Mouse (Mus musculus) midbrain, embryonic 15.5 days (tissue): Measurements from ENCODE around the gene Wscd2. TPM values are rescaled to one million over a fixed set of nuclear protein-coding genes. Genes with fewer than 3 reads are reported as not detected.

Source experiments
- ATAC-seq: fragments of 200-750 bp; cut with Nextera tagmentation; replicated peaks from 2 replicates; pipeline ENCODE4 v1.8.0; 2017; ENCODE audit warnings: moderate TSS enrichment
- H3K27ac ChIP-seq: fragments of 300-500 bp; sonication (generic); 2 replicates; pipeline ENCODE4 v1.5.1; 2015; ENCODE audit warnings: mild to moderate bottlenecking, inconsistent platforms
- H3K27me3 ChIP-seq: fragments of 300-500 bp; sonication (generic); replicated peaks from 2 replicates; pipeline ENCODE4 v1.6.1; 2015; ENCODE audit warnings: inconsistent platforms
- H3K36me3 ChIP-seq: fragments of 300-500 bp; sonication (generic); replicated peaks from 2 replicates; pipeline ENCODE4 v1.6.1; 2015; ENCODE audit warnings: inconsistent platforms
- H3K4me1 ChIP-seq: fragments of 300-500 bp; sonication (generic); 2 replicates; pipeline ENCODE4 v1.6.1; 2015; ENCODE audit warnings: inconsistent platforms
- H3K4me2 ChIP-seq: fragments of 300-500 bp; sonication (generic); 2 replicates; pipeline ENCODE4 v1.6.1; 2015; ENCODE audit warnings: inconsistent platforms, mild to moderate bottlenecking, moderate library complexity
- H3K4me3 ChIP-seq: fragments of 300-500 bp; sonication (generic); 2 replicates; pipeline ENCODE4 v1.5.1; 2015; ENCODE audit warnings: mild to moderate bottlenecking, inconsistent platforms
- H3K9ac ChIP-seq: fragments of 300-500 bp; sonication (generic); 2 replicates; pipeline ENCODE4 v1.6.1; 2015; ENCODE audit warnings: mild to moderate bottlenecking, inconsistent platforms
- H3K9me3 ChIP-seq: fragments of 300-500 bp; sonication (generic); 2 replicates; pipeline ENCODE4 v1.6.1; 2016; ENCODE audit warnings: inconsistent platforms
- WGBS: fragments of 180-500 bp; shearing (Covaris S2); methylation state at CpG from one replicate; pipeline ENCODE4 v1.1.7; 2015; ENCODE audit warnings: mixed read lengths; 5-methylcytosine and 5-hydroxymethylcytosine counted together
- polyA plus RNA-seq: library from polyadenylated mRNA; unstranded; fragments of >200 nt; fragmentation: Nextera tagmentation; extraction: Ambion mirVana; gene quantifications from 2 replicates; pipeline ENCODE4 v1.2.1, GENCODE M21; 2015

Wscd2 gene
- polyA plus RNA-seq, 1 experiment from 2014 or later, result 16.0 TPM

- Histone ChIP-seq H3K4me1 (peaks cover 22% of the 10 kb centered on the region), H3K4me2 (no peak overlapping the region), H3K9ac (no peak overlapping the region), H3K36me3 (no peaks in the 10 kb centered on the region), H3K27ac (no peak overlapping the region), H3K27me3 (no peaks in the 10 kb centered on the region; the same call in 1 of the 2 replicates), H3K4me3 (no peak overlapping the region), H3K9me3 (no peaks in the 10 kb centered on the region)
- ATAC-seq, result no peak
- 83% methylated on average over 8 of the region's 8 CpGs for WGBS
Measured at GRCm38 (mm10) chr5:113487879-113488278, 2.3 kb upstream of the Wscd2 start.

DNA sequence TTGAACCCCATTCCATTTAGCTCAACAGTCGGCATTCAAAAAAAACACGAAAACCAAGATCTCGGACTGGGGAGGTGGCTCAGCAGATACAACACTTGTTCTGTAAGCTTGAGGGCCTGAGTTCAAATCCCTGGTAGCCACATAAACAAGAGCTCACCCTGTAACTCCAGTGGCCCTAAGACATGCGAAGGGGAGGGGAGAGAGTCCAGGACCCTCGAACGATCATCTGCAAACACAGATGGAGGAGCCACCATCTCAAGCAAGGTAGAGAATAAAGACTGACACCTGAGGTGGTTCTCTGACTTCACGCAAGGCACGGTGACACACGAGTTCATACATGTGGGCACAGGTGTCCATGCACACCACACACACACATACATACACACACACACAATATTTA is 516 bp upstream of the Wscd2 start:
- peaks cover 39% of the 10 kb centered on the region for H3K4me1 ChIP-seq
- H3K4me3 ChIP-seq, result no peak overlapping the region
- H3K9ac ChIP-seq, result no peak overlapping the region
- no peaks in the 10 kb centered on the region for H3K9me3 ChIP-seq
- H3K27me3 ChIP-seq, result no peaks in the 10 kb centered on the region; the same call in 1 of the 2 replicates
- no peaks in the 10 kb centered on the region for H3K36me3 ChIP-seq
- WGBS, result 92% methylated on average over 9 of the region's 9 CpGs
- H3K27ac ChIP-seq, result no peak overlapping the region
- ATAC-seq, result no peak
- H3K4me2 ChIP-seq, result no peak overlapping the region

- no peaks in the 10 kb centered on the region for H3K9me3 ChIP-seq
- H3K27me3 ChIP-seq, result no peaks in the 10 kb centered on the region; the same call in 1 of the 2 replicates
- peak overlapping the region; percentile 85 for H3K4me2 ChIP-seq
- peak overlapping the region; percentile 78 for H3K9ac ChIP-seq
- H3K36me3 ChIP-seq, result no peaks in the 10 kb centered on the region
- H3K4me1 ChIP-seq, result peaks cover 39% of the 10 kb centered on the region
- under 1% methylated on average over 63 of the region's 63 CpGs for WGBS
- ATAC-seq, result peak; percentile 83
- H3K27ac ChIP-seq, result peak overlapping the region; percentile 79
- peak overlapping the region; percentile 60 for H3K4me3 ChIP-seq
Measured at GRCm38 (mm10) chr5:113490467-113491260, 531 bp downstream of the Wscd2 start.

DNA sequence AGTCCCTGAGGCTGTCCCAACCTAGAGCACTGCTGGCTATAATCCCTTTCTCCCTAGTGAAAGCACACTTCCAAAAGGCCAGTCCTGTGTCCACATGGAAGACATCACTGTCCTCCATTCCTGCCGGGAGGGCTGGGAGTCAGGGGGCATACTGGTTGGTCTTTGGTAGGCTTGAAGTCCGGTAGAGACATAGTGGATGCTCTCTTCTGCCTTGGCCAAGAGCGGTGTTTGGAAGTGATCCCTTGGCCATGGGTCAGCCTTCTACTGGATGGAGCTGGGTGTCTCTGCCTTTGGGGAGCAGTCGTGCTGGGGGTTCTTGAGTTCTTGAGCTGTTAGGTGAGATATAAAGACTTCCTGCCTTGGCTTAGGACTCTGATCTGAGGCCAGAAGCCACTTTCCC is 1.4 kb downstream of the Wscd2 start:
- Histone ChIP-seq H3K4me2 (peak overlapping the region; percentile 85), H3K9me3 (no peaks in the 10 kb centered on the region), H3K4me3 (peak overlapping the region; percentile 60), H3K9ac (peak overlapping the region; percentile 78), H3K27ac (no peak overlapping the region), H3K27me3 (no peaks in the 10 kb centered on the region; the same call in 1 of the 2 replicates), H3K4me1 (peaks cover 39% of the 10 kb centered on the region), H3K36me3 (no peaks in the 10 kb centered on the region)
- WGBS, result 74% methylated on average over 4 of the region's 4 CpGs
- ATAC-seq, result no peak

DNA sequence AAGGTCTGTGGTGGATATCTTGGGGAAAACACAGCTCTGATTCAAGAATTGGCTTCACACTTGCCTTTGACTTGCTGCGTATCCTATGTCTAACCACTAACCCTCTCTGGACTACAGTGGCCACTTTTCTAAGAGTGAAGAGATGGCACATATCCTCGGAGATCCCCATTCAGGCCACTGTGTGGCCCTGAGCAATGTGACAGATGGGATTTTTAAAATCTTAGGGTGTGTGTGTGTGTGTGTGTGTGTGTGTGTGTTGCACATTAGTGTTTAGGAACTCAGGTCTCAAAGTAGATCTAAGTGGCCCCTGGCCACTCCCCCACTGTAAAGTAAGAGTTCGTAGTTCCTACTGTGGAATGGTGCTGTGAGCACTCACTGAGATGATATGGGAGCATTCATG is 1.9 kb downstream of the Wscd2 start:
- Histone ChIP-seq H3K4me1 (peaks cover 39% of the 10 kb centered on the region), H3K27ac (0 out of 2 replicates have a peak overlapping the region, but pooled peaks have one; percentile 16), H3K27me3 (no peaks in the 10 kb centered on the region; the same call in 1 of the 2 replicates), H3K9ac (peak overlapping the region; percentile 78; the same call in 1 of the 2 replicates), H3K4me2 (peak overlapping the region; percentile 85), H3K9me3 (no peaks in the 10 kb centered on the region), H3K36me3 (no peaks in the 10 kb centered on the region), H3K4me3 (peak overlapping the region; percentile 60)
- ATAC-seq, result no peak
- WGBS, result 84% methylated on average over 3 of the region's 3 CpGs

DNA sequence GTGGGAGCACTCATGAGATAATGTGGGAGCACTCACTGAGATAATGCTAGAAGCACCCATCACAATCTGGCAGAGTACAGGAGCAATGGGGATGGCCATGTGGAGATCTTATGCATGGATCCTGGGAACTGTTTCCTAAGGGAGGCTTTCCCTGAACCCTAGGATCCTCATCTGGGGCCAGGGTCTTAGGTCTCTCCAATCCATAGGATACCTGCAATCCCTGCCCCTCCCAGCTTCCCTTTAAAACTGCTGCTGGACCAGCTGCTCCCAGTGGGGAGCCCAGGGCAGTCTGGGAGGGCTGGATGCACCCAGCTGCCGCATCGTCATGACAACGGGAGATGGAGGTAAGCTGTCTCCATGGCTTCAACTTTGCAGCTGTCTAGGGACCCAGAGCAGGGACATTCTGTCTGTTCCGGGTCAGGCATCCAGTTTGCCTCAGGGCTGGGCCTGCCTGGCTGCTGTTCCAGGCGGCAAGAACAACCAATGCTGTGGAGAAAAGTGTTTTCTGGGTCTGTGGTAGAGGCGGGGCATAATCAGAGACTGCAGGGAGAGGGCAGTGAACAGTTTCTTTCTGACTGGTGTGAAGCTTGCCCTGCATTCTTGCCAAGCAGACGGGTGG is 2.4 kb downstream of the Wscd2 start:
- H3K27ac ChIP-seq, result peak overlapping the region; percentile 16; the same call in 1 of the 2 replicates
- no peaks in the 10 kb centered on the region; the same call in 1 of the 2 replicates for H3K27me3 ChIP-seq
- H3K4me3 ChIP-seq, result peak overlapping the region; percentile 60
- no peaks in the 10 kb centered on the region for H3K9me3 ChIP-seq
- WGBS, result 4% methylated on average over 7 of the region's 7 CpGs
- 0 out of 2 replicates have a peak, but pooled peaks have one; percentile 33 for ATAC-seq
- peak overlapping the region; percentile 85 for H3K4me2 ChIP-seq
- H3K9ac ChIP-seq, result peak overlapping the region; percentile 31
- peaks cover 39% of the 10 kb centered on the region for H3K4me1 ChIP-seq
- no peaks in the 10 kb centered on the region for H3K36me3 ChIP-seq

DNA sequence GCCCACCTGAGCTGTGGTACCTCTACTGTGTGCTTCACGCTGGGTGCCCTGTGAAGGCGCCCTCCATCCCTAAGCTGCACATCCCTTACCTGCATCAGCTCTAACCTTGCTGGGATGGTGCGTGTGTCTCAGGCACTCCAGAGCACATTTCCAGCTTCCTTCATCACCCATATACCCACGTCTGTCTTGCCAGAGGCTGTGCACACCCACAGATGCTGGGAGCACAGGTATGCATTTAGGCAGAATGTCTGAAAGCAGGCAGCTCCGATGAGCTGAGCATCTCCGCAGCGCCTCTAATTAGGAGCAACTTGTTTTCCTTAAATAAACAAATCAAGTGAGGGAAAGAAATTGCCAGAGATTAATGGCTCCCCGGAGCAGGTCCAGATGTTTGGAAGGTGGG is 3.9 kb downstream of the Wscd2 start:
- H3K9ac ChIP-seq, result no peak overlapping the region
- peak overlapping the region; percentile 85 for H3K4me2 ChIP-seq
- WGBS, result 70% methylated on average over 8 of the region's 8 CpGs
- H3K27ac ChIP-seq, result no peak overlapping the region
- H3K36me3 ChIP-seq, result no peaks in the 10 kb centered on the region
- H3K27me3 ChIP-seq, result no peaks in the 10 kb centered on the region; the same call in 1 of the 2 replicates
- peaks cover 39% of the 10 kb centered on the region for H3K4me1 ChIP-seq
- peak overlapping the region; percentile 7; the same call in 1 of the 2 replicates for H3K4me3 ChIP-seq
- no peak for ATAC-seq
- no peaks in the 10 kb centered on the region for H3K9me3 ChIP-seq

- peaks cover 27% of the 10 kb centered on the region for H3K4me1 ChIP-seq
- no peak for ATAC-seq
- no peak overlapping the region for H3K4me2 ChIP-seq
- no peak overlapping the region for H3K4me3 ChIP-seq
- no peak overlapping the region for H3K27ac ChIP-seq
- H3K36me3 ChIP-seq, result no peaks in the 10 kb centered on the region
- H3K9me3 ChIP-seq, result no peaks in the 10 kb centered on the region
- no peak overlapping the region for H3K9ac ChIP-seq
- H3K27me3 ChIP-seq, result no peaks in the 10 kb centered on the region
- WGBS, result 60% methylated on average over 3 of the region's 3 CpGs
Measured at GRCm38 (mm10) chr5:113496926-113497325, 6.8 kb downstream of the Wscd2 start.

DNA sequence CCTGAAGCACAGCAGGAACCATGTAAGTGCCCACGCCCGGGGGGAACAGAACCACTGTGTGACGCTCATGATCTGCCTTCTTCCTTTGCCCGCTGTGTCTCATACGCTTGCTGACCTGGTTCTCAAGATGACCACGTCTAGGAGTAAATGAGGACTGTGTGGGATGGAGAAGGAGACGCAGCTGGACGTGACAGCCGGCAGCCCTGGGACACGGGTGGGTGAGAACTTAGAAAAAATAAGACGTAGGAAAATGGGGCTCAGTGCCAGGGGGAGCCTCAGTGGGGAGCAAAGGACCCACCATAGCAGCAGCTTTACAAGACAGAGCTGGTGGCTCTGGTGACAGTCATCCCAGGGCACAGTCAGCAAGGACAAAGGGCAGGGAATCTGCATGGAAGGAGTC is 9.3 kb downstream of the Wscd2 start:
- H3K4me3 ChIP-seq, result no peak overlapping the region
- no peak overlapping the region for H3K27ac ChIP-seq
- H3K4me1 ChIP-seq, result peaks cover 19% of the 10 kb centered on the region
- no peaks in the 10 kb centered on the region for H3K36me3 ChIP-seq
- WGBS, result 91% methylated on average over 11 of the region's 11 CpGs
- ATAC-seq, result no peak
- H3K27me3 ChIP-seq, result no peaks in the 10 kb centered on the region
- no peak overlapping the region for H3K4me2 ChIP-seq
- H3K9ac ChIP-seq, result no peak overlapping the region
- H3K9me3 ChIP-seq, result no peaks in the 10 kb centered on the region

- H3K9me3 ChIP-seq, result no peaks in the 10 kb centered on the region
- peak overlapping the region; percentile 45; the same call in 1 of the 2 replicates for H3K27ac ChIP-seq
- peaks cover 30% of the 10 kb centered on the region for H3K4me1 ChIP-seq
- H3K27me3 ChIP-seq, result no peaks in the 10 kb centered on the region
- ATAC-seq, result peak; percentile 35; the same call in 1 of the 2 replicates
- 5% methylated on average over 10 of the region's 10 CpGs for whole genome bisulfite sequencing
- peak overlapping the region; percentile 31 for H3K4me2 ChIP-seq
- H3K4me3 ChIP-seq, result no peak overlapping the region
- no peaks in the 10 kb centered on the region for H3K36me3 ChIP-seq
- no peak overlapping the region for H3K9ac ChIP-seq
Measured at GRCm38 (mm10) chr5:113503276-113503675, 13.1 kb downstream of the Wscd2 start.

- Histone ChIP-seq H3K4me3 (no peak overlapping the region), H3K4me1 (peaks cover 31% of the 10 kb centered on the region), H3K4me2 (no peak overlapping the region), H3K27ac (peak overlapping the region; percentile 48), H3K9ac (no peak overlapping the region), H3K36me3 (no peaks in the 10 kb centered on the region), H3K9me3 (no peaks in the 10 kb centered on the region), H3K27me3 (no peaks in the 10 kb centered on the region)
- 19% methylated on average over 4 of the region's 4 CpGs for WGBS
- ATAC-seq, result 0 out of 2 replicates have a peak, but pooled peaks have one; percentile 11
Measured at GRCm38 (mm10) chr5:113504654-113505053, 14.5 kb downstream of the Wscd2 start.

- H3K4me3 ChIP-seq, result no peak overlapping the region
- 83% methylated on average over 6 of the region's 6 CpGs for WGBS
- H3K27me3 ChIP-seq, result no peaks in the 10 kb centered on the region
- no peak for ATAC-seq
- no peak overlapping the region for H3K9ac ChIP-seq
- peak overlapping the region; percentile 48; the same call in 1 of the 2 replicates for H3K27ac ChIP-seq
- no peaks in the 10 kb centered on the region for H3K9me3 ChIP-seq
- H3K4me1 ChIP-seq, result peaks cover 44% of the 10 kb centered on the region
- H3K4me2 ChIP-seq, result no peak overlapping the region
- H3K36me3 ChIP-seq, result no peaks in the 10 kb centered on the region
Measured at GRCm38 (mm10) chr5:113506065-113506464, 15.9 kb downstream of the Wscd2 start.
